Mouse (Mus musculus) duodenum, adult 2 months (tissue): Measurements from ENCODE around the gene Aldh3b3. TPM values are rescaled to one million over a fixed set of nuclear protein-coding genes. Genes with fewer than 3 reads are reported as not detected.

ENCODE experiments used
- polyA plus RNA-seq: library from polyadenylated mRNA; depleted of rRNA; stranded (reverse); fragments of >200 nt; gene quantifications from 2 replicates; pipeline ENCODE4 v1.2.3, GENCODE M21; 2012; ENCODE audit warnings: low replicate concordance; rRNA removed

The Aldh3b3 gene
- not detected in 2 replicates for polyA plus RNA-seq

DNA sequence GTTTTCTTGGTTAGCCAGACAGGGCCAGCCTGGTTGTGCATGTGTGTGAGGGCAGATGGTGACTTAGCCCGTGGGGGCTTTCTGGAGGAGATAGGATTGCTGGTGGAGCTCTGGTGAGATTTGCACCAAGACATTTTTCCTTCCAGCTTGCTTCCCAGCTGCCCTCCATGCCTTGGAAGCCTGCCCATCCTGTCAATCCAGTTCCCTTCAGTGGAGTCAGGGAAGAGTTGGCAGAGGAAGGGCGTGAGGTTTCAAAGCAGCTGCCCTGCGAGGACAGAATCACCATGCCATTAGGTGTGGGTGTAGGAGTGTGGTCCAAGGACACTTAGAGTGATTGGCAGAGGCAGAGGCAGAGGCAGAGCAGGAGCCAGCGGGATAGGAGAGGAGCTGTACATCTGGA is at the start of gene Aldh3b3:
TSS of gene Aldh3b3 (plus strand) at position 176 of the 400 bp plus-strand sequence.

DNA sequence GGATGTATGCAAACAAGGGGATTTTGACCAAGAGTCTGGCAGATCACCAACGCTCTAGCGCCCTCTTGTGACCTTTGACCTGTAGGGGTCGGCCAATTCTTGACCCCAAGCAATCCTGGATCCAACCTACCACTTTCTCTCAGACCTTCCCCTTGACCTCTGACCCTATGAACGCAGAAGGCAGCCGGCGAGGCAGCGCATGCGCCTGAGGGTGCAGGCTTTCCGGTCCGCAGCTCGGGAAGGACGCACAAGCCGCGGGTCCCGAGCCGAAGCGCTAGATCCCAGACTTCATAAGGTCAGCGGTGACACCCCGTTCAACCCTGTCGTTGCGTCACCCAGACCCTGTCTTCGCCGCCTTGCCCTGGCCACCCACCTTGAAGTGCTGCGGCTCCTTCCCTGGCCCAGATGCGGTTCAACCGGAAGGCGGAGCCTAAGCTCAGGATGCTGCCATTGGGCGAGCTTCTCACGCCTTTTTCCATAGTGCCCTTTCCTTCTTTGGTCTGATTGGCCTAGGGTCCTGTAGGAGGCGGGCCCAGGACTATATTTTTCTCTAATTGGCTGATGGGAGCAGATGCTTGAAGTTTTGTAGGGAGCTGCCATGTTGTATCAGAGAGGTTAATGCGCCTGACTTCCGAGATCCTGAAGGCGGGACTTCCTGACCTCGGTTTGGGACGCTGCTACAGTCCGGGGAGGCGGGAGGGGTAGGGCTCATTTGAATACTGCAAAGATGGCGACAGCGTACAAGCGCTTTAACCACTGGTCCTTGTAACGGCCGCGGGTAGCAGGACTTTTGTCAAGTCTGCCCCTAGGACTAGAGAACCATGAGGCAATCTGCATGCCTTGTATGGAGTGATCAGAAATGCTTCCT is 45.9 kb upstream of the Aldh3b3 start, which contains the start of gene Ndufs8:
TSS of gene Ndufs8 (minus strand) at position 438 of the 868 bp plus-strand sequence.

DNA sequence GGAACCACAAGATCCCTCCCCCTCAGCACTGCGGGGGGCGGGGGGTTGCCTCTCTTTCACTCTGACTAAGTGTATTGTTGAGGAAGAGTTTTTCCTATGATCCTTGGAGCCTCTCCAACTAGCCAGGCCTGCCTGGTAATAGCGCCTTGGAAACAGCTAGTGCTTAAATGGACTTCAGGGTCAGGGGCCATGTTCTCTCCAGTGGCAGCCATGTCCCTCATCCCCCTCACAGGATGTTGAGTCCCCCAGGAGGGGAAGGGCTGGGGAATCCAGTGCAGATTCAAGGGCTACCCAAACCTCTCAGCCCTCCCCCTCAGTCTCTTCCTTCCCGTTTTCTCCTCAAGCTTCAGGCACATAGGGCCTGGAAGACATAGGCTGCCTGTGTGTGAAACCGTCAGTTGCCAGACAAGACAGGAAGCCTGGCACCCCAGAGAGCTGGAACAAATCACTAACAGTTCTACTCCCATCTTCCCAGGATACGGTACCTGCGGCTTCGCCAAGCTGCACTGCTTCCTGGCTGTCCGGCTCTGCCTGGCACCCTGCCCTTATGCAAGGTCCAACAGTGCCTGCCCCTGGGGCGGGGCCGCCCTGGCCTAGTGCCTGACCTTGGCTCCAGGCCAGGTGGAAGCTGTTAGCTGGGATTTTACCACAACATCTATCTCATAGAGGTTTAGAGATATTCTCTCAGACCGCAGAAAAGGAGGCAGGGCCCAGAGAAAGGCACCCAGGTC is 29.1 kb upstream of the Aldh3b3 start, which contains the start of gene Aldh3b1:
TSS of gene Aldh3b1 (minus strand) at position 598 of the 731 bp plus-strand sequence.

DNA sequence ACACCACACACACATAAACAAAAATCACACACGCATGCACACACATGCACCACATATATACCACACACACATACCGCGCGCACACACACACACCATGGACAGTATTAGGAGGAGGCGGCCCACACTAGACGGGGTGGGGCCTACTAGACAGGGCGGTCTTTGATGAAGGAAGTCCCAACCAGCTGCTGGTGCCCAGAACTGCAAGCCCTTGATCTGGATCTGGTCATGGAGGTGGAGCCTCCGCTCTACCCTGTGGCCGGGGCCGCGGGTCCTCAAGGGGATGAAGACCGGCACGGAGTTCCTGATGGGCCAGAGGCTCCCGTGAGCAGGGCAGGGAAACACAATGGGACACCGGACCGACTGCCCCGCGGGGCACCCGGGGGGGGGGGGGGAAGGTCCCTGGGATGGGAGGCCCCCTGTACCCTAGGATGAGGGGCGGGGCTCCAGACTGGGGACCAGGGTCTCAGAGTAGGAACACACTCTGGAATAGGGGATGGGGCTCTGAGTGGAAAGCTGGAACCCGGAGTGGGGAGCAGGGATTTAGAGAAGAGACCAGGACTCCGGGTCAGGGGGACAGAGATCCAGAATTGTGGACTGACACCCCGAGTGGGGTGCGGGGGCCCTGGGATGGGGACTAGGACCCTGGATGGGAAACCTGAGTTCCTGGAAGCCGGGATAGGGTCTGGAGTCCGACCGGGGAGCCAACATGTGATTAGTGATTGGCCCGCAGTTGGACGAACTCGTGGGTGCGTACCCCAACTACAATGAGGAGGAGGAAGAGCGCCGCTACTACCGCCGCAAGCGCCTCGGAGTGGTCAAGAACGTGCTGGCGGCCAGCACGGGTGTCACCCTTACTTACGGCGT is 23.2 kb upstream of the Aldh3b3 start, which contains the start of gene Unc93b1:
TSS of gene Unc93b1 (plus strand) at position 155 of the 864 bp plus-strand sequence.

DNA sequence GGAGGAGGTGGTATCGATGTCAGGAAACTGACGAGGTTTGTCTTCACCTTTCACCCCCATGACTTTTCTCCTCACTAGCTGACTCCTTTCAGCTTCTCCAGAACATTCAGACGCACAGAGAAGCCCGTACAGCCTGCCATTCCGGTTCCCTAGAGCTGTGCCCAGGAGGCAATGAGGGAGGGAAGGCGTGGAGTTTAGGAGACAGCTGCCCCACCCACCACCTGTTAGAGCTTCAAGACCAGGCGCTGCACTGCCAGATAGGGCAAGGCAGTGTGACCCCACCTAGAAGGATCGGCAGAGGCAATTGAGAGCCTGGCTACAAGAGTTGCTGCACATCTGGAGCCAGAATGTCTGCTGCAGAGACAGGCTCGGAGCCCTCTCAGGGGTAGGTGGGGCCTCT is 13.8 kb downstream of the Aldh3b3 start, which contains the start of gene Aldh3b2:
TSS of gene Aldh3b2 (plus strand) at position 100 of the 400 bp plus-strand sequence.

DNA sequence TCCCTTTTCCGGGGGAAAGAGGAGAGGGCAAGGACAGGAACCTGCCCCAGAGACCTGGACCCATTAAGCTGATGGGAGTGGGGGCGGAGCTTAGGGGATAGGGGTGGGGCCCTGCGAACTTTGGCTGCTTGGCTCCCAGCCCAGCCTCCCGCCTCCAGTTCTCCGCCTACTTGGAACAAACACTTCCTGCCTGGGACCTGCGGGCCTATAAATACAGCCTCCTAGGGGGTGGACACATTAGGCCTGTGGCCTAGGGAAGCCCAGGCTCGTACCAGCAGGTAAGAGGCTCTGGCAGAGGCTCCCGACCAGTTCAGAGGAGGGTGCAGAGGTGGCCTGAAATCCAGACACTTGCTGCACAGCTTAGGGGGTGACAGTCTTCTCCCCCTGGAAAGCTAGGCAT is 27.9 kb downstream of the Aldh3b3 start, which contains the start of gene Acy3:
TSS of gene Acy3 (plus strand) at position 237 of the 400 bp plus-strand sequence.

DNA sequence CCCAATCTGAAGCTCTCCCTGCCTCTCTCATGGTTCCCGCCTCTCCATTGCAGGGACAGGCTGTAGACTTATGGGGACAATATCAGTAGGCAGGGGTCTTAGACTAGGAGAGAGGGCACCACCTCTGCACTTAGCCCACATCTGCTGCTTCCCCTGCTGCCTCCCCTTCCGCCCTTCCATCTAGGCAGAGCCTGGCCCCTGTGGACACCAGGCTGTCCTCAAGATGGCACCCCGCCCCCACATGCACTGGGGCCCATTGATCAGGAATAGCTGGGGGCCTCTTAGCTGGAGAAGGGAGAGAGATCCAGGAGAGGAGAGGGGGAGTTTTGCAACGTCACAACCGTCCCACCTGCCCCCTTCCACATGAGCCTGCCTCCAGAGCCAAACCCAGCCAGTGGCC is 34.0 kb downstream of the Aldh3b3 start, which contains the start of gene Tbx10:
TSS of gene Tbx10 (plus strand) at position 337 of the 400 bp plus-strand sequence.

DNA sequence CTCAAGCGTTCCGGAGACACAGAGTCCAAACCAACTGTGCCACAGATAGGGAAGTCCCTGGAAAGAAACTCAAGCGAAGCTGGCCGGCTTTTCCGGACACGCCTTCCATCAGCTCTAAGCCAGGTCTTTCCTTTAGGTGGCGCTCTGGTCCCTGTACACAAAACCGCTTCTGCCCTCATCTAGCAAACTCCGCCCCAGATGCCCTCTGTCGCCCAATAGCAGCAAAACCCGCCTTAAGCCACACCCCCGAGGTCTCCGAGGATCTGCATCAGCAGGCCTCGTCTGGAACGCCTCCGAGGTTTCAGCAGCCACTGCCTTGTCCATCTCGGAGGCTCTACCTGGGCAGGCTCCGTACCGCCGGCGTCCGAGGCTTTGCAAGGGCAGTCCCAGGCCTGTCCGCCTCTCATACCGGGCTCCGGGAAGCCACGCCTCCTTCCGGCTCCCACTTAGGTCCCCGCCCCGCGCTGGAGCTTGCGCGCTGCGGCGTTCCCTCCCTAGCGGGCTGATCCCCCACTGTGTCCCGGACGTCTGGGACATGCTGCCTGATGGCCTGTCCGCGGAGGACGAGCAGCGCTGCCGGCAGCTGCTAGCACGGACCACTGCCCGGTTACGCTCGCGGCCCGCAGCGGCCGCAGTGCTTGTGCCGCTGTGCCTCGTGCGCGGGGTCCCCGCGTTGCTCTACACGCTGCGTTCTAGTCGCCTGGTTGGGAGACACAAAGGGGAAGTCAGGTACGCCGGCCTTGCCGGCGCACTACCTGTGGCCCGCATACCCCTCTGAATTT is 41.9 kb downstream of the Aldh3b3 start, which contains the start of the genes Nudt8 and Gm49405:
TSS of gene Nudt8 (plus strand) at position 462 of the 782 bp plus-strand sequence.
TSS of gene Gm49405 (plus strand) at position 508 of the 782 bp plus-strand sequence.

DNA sequence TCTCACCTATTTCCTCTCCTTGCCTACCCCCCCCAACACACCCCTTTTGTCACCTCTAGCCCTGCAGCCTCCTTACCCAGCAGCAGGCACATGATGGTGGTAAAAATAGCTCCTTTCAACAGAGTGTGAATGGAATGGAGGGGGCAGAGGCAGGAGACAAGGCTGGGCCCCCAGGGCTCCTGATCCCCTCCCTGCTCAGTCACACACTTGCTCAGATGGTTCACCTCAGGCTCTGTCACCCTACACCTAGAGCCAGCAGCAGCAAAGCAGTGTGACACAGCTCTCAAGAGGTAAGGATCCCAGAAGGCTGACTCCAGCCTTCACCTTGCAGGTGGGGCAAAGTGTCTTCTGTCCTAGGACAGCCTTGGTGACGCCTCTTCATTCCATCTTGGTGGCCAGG is 44.7 kb downstream of the Aldh3b3 start, which contains the start of gene Doc2g:
TSS of gene Doc2g (plus strand) at position 202 of the 400 bp plus-strand sequence.

DNA sequence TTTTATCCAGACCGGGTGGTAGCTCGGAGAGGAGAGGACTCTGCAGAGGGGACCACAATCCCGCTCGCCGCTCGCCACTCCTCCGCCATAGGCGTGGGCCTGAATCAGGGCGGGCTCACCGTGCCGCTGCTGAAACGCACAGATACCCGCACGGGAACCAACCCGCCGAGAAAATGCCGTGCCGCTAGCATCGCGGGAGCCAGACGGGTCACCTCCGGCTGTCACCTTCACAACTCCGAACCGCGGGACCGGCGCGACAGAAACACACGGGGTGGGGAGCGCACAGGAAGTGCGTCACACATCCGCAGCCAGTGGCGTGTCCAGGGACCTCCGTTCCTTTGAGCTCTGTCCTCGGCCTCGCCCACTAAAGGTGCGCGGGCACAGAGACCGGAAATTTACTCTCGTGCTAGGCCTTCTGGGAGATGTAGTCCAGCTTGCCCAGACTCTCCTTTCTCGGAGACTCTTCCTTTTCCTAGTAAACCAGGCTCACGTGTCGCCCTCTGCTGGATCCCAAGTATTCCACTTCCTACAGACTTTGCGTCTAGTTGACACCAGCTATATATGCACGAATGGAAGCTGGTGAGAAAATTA is 54.1 kb downstream of the Aldh3b3 start, which contains the start of gene Ndufv1:
TSS of gene Ndufv1 (minus strand) at position 375 of the 591 bp plus-strand sequence.

Other genes with a start within 250 kb of the Aldh3b3 start
- gene Kmt5b, start 191.2 kb upstream of the Aldh3b3 start, polyA plus RNA-seq = 5.0 and 7.4 TPM in 2 replicates
- gene Chka, start 106.9 kb upstream of the Aldh3b3 start, polyA plus RNA-seq = 103 and 183 TPM in 2 replicates
- gene Tcirg1, start 51.5 kb upstream of the Aldh3b3 start, polyA plus RNA-seq = 151 and 158 TPM in 2 replicates
- gene Ndufs8, start 45.9 kb upstream of the Aldh3b3 start, polyA plus RNA-seq = 282 and 420 TPM in 2 replicates
- 34.0 and 57.2 TPM in 2 replicates for gene Aldh3b1, start 28.8 kb upstream of the Aldh3b3 start, polyA plus RNA-seq
- gene Unc93b1, start 23.5 kb upstream of the Aldh3b3 start, polyA plus RNA-seq = 99.1 and 127 TPM in 2 replicates
- gene Aldh3b2, start 13.7 kb downstream of the Aldh3b3 start, polyA plus RNA-seq = 0.58 and 1.3 TPM in 2 replicates
- gene Acy3, start 27.9 kb downstream of the Aldh3b3 start, polyA plus RNA-seq = 136 and 319 TPM in 2 replicates
- 0.28 TPM in 1 of 2 replicates, not detected in the other for gene Tbx10, start 34.1 kb downstream of the Aldh3b3 start, polyA plus RNA-seq
- gene Nudt8, start 41.9 kb downstream of the Aldh3b3 start, polyA plus RNA-seq = 26.8 and 33.7 TPM in 2 replicates
- gene Gm49405, start 42.0 kb downstream of the Aldh3b3 start, polyA plus RNA-seq = 0.97 and 1.6 TPM in 2 replicates
- gene Doc2g, start 44.7 kb downstream of the Aldh3b3 start, polyA plus RNA-seq = 9.0 and 9.5 TPM in 2 replicates
- gene Ndufv1, start 54.2 kb downstream of the Aldh3b3 start, polyA plus RNA-seq = 160 and 198 TPM in 2 replicates
- gene Gstp1, start 79.3 kb downstream of the Aldh3b3 start, polyA plus RNA-seq = 2,340 and 2,743 TPM in 2 replicates
- 291 and 464 TPM in 2 replicates for gene Gstp2, start 87.4 kb downstream of the Aldh3b3 start, polyA plus RNA-seq
- 13.8 and 20.0 TPM in 2 replicates for gene Gstp3, start 100.9 kb downstream of the Aldh3b3 start, polyA plus RNA-seq
- gene Cabp2, start 122.9 kb downstream of the Aldh3b3 start, polyA plus RNA-seq = 9.6 TPM in 1 of 2 replicates, not detected in the other
- gene Cdk2ap2, start 138.5 kb downstream of the Aldh3b3 start, polyA plus RNA-seq = 348 and 507 TPM in 2 replicates
- 152 and 179 TPM in 2 replicates for gene Pitpnm1, start 141.4 kb downstream of the Aldh3b3 start, polyA plus RNA-seq
- 38.1 and 59.6 TPM in 2 replicates for gene Aip, start 167.2 kb downstream of the Aldh3b3 start, polyA plus RNA-seq
- 0.04 TPM in 1 of 2 replicates, not detected in the other for gene Gpr152, start 181.1 kb downstream of the Aldh3b3 start, polyA plus RNA-seq
- gene Cabp4, start 185.4 kb downstream of the Aldh3b3 start, polyA plus RNA-seq = 0.22 and 0.57 TPM in 2 replicates
- 265 and 317 TPM in 2 replicates for gene Coro1b, start 190.0 kb downstream of the Aldh3b3 start, polyA plus RNA-seq
- gene Ptprcap, start 195.0 kb downstream of the Aldh3b3 start, polyA plus RNA-seq = 94.5 and 168 TPM in 2 replicates
- gene Rps6kb2, start 204.7 kb downstream of the Aldh3b3 start, polyA plus RNA-seq = 49.5 and 55.8 TPM in 2 replicates
- gene Carns1, start 216.8 kb downstream of the Aldh3b3 start, polyA plus RNA-seq = 1.9 and 3.4 TPM in 2 replicates
- gene Tbc1d10c, start 232.6 kb downstream of the Aldh3b3 start, polyA plus RNA-seq = 8.6 and 23.0 TPM in 2 replicates
- gene Ppp1ca, start 233.4 kb downstream of the Aldh3b3 start, polyA plus RNA-seq = 237 and 257 TPM in 2 replicates
- gene Rad9a, start 243.0 kb downstream of the Aldh3b3 start, polyA plus RNA-seq = 12.2 and 12.9 TPM in 2 replicates